Mouse (Mus musculus) T-helper 1 cell (primary cell): ENCODE measurements around the gene Gjb5.

ENCODE experiments used
- in situ Hi-C: fragments of 300-600 bp; cut with MboI, MseI; formaldehyde crosslinking; loops from one replicate; pipeline ENCODE4 v1.15.1; 2025; ENCODE audit warnings: high pct_unique_total_duplicates

Gene Gjb5

DNA sequence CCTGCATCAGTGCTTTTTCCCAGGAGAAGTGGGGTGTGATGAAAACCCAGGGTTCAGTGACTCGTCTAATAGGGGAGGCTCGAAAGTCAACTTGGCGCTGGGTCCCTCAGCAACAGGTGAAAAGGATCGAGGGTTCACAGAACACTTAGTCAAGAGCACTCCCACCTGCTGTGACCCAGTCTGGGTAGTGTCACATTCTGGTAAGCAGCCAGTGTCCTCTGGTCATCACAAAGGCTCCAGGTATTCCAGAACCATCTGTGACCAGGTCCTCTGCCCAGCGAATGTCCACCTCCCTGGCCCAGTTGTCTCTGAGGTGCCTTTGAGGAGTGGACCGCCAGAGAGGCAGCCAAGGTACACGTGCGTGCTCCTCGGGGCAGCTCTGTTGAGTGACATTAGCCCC, 46.4 kb downstream of the Gjb5 start:
- in situ Hi-C loops, result no loop called here

DNA sequence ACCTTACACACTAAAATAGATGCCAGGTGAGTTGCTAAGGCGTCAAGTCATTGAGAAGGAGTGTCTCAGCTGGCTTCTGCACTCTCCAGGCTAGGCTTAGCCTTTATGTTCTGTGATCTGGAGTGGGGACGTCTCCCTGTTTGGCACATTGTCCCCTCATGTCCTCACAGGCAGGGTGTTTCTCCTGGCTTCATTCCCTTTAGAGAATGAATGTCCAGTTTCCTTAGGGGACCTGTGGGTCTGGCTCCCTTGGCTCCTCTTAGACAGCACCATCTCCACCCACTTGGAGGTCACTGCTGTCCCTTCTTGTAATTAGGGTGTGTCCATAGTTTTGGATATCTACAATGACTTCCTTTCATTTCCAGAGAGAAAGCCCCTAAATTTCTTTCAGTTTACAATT, 51.1 kb downstream of the Gjb5 start:
- in situ Hi-C loops, result no loop called here
